Mouse (Mus musculus): ENCODE results near the gene Frs2.

Gene Frs2

DNA sequence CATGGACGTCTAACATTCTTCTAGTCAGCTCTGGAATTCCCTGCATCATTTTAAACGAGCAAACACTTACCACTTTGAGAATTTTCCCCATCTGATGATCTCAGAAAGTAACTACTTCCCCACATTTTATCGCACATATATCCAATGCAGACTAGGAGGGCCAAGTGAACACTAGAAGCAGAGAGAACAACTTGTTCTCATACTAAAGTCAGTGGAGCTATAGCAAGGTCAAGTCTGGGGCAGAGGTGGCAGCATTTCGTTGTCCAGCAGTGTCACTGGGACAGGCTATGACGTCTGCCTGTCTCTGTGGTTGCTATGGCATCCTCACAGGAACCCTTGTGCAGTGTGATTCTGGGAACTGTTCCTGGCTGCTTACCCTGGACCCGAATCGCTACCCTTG, 36.9 kb downstream of the Frs2 start:
- in situ Hi-C loops (cut with MboI; ENCODE audit: unreplicated experiment in 2 of 2) = loop anchor here in 1 of 2 experiments (5.0 kb wide), 1 partner anchor 36 kb away; the partner anchor contains the start of gene Frs2

DNA sequence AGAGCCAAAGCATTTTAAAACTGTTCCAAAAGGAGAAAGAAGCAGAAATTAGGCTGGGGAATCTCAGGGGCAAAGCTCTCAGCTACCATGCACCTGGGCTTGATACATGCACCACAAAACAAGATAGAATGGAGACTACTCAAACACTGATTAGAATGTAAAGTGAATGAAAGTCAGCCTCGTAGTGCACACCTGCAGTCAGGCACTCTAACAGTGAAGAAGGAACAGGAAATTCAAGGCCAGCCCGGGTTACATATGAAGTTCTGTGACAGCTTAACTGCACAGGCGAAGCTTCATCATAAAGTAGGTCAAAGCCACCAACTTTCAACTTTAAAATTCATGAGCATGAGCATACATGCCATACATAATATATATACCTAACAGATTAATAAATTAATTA, 38.1 kb downstream of the Frs2 start:
- in situ Hi-C loops (cut with MboI; ENCODE audit: unreplicated experiment in 2 of 2) = loop anchor here in 1 of 2 experiments (5.0 kb wide), 1 partner anchor 37 kb away; the partner anchor contains the start of gene Frs2

DNA sequence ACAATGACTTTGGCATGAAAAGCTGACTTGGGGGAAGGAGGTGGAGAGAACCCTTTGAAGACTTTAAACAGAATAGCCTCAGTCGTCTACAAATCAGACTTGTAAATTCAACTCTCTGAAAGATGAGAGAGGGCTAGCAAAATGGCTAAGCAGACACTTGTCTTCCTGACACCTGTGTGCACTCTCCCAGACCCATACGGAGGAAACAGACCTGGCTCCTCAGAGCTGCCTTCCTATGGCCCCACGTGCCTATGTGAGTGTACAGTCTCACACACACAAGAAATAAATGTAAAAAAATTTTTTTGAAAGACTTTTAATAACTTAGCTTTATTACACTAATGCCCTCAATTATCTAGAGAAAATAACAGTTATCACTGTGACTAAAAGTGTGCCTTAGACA, 41.6 kb downstream of the Frs2 start:
- in situ Hi-C loops (cut with MboI; ENCODE audit: unreplicated experiment in 2 of 2) = no loop called here

DNA sequence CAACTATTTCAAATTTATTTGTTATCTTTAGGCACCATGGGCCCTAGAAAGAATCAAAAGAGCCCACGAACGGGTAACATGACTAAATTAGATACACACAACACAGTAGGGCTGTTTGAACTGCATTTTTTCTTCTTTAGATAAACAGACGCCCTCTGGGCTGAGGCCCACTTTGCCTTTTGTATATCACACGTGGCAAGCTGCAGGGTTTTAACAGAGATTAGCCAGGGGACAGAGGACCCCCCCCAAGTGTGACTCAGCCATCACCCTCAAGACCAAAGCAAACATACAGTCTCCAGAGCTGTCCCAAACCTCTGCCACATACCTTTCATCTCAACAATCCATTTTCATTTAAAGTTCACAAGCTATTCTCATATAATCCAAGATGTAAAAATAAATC, 42.1 kb downstream of the Frs2 start:
- in situ Hi-C loops (cut with MboI; ENCODE audit: unreplicated experiment in 2 of 2) = no loop called here

DNA sequence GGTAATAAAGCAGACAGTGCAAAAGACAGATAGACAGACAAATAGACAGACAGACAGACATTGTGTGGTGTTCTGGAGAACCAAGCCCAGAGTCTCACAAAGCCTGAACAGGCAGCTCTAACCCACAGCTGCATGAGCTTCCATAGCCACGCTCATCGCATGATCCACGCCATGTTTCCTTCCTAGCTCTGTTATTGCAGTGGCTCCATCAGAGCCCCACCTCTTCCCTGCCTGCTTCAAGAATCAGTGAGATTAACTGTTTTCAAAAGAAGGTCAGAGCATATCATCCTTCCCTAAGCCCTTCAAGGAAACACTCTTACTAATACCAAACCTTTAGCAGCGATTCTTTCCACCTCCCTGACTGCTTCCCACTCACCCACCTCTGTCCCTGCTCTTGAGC, 43.3 kb downstream of the Frs2 start:
- in situ Hi-C loops (cut with MboI; ENCODE audit: unreplicated experiment in 2 of 2) = no loop called here

DNA sequence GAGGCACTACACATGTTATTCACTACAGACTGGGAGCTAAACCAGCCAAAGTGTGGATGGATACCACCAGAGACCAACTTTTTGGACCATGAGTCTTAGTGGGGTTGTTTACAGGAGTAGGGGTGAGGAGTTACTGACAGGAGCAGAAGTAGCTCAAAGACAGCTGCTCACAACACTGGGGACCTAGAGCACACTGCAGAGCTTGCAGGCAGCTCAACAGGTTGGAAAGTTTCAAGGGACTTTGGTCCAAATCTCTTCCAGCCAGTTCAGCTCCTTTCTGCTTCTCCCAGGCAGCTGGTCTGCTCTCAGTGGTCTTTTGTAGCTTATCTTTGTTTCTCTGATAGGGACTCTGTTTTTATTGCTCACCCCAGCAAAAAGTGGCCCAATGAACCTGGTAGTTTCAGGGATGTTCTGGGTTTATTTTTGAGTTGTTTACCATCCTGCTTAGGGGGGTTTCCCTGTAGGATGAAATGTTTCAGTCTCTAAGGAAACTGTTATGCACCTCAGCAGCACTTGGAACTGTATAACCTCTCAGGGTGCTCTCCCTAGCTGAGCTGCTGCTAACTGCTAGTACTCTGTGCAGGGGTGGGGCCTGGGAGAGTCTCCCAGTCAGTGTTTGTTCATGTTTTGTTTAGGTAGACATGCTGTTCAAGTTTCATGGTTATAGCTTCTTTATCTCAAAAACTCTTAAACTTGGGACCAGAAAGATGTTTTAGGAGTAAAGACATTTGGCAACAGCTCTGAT, 44.3 kb downstream of the Frs2 start:
- in situ Hi-C loops (cut with MboI; ENCODE audit: unreplicated experiment in 2 of 2) = no loop called here

DNA sequence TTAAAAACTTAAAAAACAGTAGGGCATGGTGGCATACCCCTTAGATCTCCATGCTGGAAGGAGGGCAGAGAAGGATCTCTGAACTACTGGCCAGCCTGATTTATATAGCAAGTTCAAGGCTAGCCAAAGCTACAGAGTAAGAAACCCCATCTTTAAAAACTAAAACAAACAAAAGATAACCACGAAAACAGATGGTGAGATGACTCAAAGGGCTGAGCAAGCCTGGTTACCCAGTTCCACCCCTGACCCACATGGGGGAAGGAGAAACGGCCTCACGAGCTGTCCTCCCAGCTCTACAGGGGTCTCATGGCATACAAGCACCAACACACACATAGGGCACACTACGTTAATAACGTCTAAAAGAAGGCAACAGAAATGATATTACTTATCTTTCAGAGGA, 48.2 kb downstream of the Frs2 start:
- in situ Hi-C loops (cut with MboI; ENCODE audit: unreplicated experiment in 2 of 2) = no loop called here

DNA sequence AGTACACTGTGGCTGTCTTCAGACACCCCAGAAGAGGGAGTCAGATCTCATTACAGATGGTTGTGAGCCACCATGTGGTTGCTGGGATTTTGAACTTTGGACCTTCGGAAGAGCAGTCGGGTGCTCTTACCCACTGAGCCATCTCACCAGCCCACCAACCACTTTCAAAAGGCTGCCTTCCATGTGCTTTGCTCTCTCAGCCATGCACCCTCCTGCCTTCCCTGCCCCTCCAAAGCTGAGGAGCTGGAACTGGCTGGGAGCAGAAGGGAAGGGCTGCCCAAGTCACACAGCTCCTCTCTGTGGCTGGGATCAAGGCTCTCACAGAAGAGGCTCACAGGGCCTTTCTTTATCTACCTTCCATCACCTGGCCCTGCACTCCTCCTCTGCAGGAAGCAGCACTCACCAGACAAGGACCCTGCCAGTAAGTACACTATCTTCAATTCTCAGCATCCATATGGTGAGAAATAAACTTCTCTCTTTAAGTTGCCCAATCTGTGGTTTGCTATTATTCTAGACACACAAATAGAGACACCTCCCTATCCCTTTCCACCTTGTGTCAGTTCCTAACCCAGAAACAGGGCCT, 51.1 kb downstream of the Frs2 start:
- in situ Hi-C loops (cut with MboI; ENCODE audit: unreplicated experiment in 2 of 2) = no loop called here

DNA sequence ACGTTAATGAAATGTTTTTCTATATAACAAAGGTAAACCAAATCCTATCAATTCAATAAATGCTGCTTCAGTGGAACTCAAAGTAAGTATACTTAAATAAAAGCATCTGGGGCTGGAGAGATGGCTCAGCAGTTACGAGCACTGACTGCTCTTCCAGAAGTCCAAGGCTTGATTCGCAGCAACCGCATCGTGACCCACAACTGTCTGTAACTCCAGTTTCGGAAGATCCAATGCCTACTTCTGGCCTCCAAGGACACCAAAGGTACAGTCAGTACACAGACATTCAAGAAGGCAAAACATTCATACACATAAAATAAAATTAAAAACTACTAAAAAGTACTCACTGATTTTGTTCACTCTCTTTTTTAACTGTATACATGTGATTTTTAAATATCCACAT, 52.2 kb downstream of the Frs2 start:
- in situ Hi-C loops (cut with MboI; ENCODE audit: unreplicated experiment in 2 of 2) = no loop called here

DNA sequence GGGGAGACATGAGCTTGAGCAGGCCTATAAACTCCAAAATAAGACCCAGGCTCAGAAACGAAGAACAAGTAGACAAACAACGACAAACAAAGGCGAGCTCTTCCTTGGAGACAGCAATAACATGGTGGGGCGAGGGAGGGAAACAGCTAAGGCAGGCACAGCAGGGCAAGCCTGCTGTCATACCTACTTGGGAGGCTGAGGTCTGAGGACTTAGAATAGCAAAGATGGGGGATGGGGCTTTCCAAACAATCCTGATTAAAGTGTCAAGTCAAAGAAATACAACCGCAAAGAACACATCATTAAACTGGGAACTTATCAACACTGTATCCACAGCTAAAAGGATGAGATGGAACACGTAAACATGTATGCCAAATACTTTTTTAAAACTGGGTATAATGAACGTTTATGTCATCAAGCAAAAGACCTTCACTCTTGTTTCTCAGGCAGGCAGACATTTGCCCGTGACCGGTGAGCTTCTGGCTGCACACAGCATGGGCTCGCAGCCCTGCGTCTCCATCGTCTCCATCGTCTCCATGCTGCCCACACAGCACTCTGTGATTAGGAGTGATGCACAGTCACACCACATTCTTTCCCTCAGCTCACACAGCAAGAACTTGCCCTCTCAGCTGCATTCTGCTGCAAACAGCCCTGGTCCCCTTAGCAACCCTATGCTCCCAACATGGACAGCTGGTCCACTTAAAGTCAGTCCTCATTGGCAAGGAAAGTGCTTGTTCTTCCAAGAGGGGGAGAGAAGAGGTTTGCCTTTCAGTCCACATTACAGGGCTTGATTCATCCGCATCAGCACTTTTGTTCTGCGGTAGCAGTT, 53.6 kb downstream of the Frs2 start:
- in situ Hi-C loops (cut with MboI; ENCODE audit: unreplicated experiment in 2 of 2) = no loop called here

DNA sequence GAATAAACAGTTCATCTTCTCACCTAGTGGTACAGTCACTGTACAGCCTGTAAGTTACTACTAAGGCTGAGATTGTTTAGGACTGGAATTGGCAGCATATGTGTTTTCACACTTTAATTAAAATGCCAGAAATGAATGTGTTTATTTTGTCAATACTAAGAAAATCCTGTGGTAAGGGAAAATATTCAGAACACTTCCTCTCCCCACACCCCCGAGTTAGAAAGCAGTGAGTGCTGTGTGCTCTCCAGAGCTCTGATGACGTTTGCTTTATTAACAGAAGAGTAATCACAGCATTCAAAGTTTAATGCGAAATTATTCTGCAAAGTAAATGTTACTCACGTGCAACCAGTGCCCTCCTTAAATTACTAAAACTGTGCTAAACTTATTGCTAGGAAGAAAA, 58.7 kb downstream of the Frs2 start:
- in situ Hi-C loops (cut with MboI; ENCODE audit: unreplicated experiment in 2 of 2) = no loop called here

DNA sequence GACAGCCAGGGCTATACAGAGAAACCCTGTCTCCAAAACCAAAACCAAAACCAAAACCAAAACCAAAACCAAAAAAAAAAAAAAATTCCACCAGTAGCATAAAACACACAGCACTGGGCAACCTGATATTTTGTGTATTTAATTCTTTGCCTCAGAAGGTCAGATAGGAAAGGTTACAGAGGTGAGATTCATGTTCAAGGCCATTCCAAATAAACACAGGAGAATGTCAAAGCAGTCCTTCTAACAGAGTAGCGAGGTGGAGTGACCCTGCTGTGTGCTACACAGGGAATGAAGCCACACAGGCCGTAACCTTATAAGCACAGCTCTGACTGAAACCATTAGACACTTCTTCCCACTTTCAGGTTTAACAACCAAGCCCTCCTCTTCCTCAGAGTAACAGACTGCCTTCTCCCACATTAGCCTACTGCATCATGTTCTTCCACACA, 66.4 kb downstream of the Frs2 start:
- in situ Hi-C loops (cut with MboI; ENCODE audit: unreplicated experiment in 2 of 2) = no loop called here

DNA sequence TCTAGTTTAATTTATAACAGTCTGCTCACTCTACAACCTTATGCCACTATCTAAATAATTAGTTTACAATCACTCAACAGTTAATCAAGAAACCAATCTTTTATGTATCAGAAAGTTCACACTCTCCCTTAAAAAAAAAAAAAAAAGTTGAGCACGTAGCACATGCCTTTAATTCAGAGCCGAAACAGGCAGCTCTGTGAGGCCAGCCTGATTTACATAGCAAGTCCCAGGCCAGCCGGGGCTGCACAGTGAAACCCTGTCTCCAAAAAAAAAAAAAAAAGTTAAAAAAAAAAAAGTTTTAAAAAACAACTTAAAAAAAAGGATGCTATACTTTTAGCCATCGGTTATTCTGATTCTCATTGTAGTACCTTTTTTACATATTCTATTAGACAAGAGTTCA, 67.0 kb downstream of the Frs2 start:
- in situ Hi-C loops (cut with MboI; ENCODE audit: unreplicated experiment in 2 of 2) = no loop called here

DNA sequence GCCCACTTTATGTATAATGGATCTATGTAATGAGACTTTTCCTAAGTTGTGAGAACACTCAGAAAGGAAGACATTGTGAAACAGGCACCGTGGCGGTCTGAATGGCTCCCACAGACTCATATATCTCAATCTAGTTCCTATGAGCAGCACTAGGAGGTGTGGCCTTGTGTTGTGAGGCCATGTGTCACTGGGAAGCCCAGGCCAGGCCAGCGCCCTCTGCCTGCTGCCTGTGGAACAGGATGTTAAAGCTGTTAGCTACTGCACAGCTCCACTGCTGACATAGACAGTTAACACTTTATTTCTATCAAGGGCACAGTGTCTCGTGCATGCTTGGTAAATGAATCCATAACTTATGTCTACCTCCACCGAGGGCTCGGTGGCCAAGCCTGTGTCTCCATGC, 70.0 kb downstream of the Frs2 start:
- in situ Hi-C loops (cut with MboI; ENCODE audit: unreplicated experiment in 2 of 2) = no loop called here

DNA sequence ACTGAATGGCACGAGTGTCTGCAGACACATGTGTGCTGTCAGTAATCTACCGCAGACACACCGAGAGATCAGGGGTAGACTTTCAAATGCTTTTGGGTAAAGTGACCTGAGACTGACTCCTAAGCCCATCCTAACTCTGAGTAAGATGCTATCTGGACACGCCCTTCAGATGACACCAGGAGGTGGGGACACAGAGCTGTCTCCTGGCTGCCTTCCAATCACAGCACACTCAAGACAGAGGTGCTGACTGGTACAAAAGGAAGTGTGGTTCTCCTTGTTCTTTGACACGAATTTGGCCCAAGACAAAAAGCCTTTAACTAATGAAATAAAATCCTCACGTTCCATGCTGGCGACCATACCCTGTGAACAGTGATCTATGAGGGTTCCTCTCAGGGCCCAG, 75.2 kb downstream of the Frs2 start:
- in situ Hi-C loops (cut with MboI; ENCODE audit: unreplicated experiment in 2 of 2) = loop anchor here (25.0 kb wide), 3 partner anchors 364 to 1661 kb away; partner anchors contain the start of gene Mdm2 (in 1 of the 2)

DNA sequence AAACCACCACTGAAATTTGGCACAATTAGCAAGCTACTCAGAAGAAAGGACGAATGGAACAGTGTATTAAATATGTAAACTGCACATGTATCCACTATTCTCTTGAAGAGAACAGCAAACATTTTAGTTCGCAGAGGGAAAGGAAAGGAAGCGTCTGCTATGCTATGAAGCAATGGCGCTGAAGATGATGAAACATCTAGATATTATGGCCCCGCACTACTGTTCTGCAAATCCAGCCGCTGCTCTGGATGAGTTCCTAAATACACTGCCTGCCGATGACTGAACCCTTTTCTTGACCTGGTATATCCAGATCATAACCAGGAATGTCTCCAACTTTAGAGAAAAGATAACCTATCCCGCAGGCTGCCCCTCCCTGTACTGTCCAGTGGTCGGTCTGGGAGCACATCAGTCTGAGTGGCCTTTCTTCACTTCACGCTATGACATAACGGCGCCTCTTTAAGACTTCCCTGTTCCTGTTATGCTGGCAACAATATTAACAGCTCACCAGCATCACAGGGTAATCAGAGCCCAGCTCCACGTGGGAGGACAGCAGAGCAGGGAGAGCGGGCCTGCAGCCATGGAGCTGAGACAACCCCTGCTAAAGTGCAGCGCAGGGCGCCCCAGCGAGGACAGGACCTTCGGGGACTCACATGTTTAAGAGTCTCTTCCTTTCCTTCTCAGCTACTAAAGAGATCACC, 76.0 kb downstream of the Frs2 start:
- in situ Hi-C loops (cut with MboI; ENCODE audit: unreplicated experiment in 2 of 2) = loop anchor here (25.0 kb wide), 3 partner anchors 365 to 1660 kb away; partner anchors contain the start of gene Mdm2 (in 1 of the 2)

DNA sequence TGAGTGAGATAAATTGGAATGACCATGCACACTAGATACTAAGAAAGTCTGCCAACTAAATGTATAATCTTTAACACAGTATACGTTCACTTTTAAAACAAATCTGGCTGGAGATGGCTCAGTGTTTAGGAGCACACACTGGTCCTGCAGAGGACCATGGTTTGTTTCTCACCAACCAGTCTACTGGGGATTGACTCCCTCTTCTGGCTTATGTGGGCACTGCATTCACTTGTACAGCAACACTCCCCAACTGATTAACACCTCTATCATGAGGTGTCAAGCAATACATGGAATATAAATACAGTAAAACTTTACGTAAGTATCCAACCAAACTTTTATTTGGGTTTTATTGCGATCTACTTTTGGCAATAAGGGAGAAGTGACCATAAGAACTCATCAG, 79.2 kb downstream of the Frs2 start:
- in situ Hi-C loops (cut with MboI; ENCODE audit: unreplicated experiment in 2 of 2) = loop anchor here (10.0 to 25.0 kb wide), 4 partner anchors 366 to 1657 kb away; partner anchors contain the start of gene Mdm2 (in 1 of the 2)

DNA sequence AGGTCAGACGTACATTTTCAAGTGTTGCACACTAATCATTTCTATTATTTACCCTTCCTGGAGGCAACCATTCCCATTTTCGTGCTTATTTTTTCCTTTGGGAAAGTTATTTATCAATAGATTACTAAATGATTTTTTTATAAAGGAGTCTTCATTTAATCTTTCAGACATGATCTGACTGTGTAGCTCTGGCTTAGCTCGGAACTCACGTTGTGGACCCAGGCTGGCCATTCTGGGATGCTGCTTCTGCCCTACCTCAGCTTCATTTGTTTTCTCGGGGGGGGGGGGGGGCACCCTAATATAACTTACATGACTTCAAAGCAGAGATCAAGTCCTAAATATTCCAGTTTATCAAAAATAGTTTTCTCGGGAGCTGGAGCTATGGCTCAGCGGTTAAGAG, 84.3 kb downstream of the Frs2 start:
- in situ Hi-C loops (cut with MboI; ENCODE audit: unreplicated experiment in 2 of 2) = loop anchor here (5.0 to 25.0 kb wide), 5 partner anchors 148 to 1652 kb away; partner anchors contain the start of gene Mdm2 (in 1 of the 2)

DNA sequence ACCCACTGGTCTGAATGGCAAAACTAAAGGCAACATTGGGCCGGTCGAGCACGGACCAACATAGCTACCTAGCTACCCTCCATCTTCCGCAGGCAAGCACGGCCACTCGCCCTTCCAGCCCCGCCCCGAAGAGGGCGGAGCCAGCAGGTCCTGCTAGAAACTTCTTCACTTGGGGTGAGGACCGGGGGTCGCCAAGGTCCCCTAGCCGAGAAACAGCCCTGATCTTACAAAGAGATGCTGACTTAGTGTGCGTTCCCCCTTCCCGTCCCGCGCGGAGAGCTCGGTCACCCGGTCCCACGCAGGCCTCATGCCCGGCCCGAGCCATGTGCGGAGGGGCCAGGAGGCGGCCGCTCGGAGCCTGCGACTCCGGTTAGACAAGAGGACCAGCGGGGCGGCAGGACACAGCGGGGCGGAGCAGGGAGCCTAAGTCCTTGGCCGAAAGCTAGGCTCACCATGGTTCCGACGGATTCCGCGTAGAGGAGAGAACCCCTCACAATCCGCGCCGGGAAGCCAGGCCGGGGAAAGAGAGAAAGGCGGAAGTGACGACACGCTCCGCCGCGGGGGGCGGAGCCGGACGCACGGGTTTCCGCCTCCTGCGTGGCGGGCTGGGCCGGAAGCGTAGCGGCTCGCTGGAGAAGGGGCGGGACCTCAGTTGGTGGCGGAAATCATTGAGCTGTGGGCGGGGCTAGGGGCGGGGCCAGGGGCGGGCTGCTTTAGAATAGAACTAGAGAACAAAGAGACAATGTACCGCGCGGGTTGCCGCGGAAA, 84.9 kb downstream of the Frs2 start, which contains the start of gene Cct2:
Gene Cct2, minus strand, starts transcription at position 561 of the 768 bp plus-strand sequence.
- in situ Hi-C loops (cut with MboI; ENCODE audit: unreplicated experiment in 2 of 2) = loop anchor here (5.0 to 25.0 kb wide), 5 partner anchors 149 to 1651 kb away; partner anchors contain the start of gene Mdm2 (in 1 of the 2)

All from v-Abl transformed pro-B cells (cell line).